Mouse (Mus musculus): ENCODE results near the gene Slc6a16.

Slc6a16 gene

GRCm38 (mm10) chr7:45240633-45241388 is at the start of gene Slc6a16:
Gene Slc6a16 (plus strand): TSS chr7:45241085.
- DNase-seq (ENCODE audit: low spot score in 2 of 2): peak in 1 of 2 experiments; percentile 35

- no peak for DNase-seq (ENCODE audit: low spot score in 2 of 2)
Observed at GRCm38 (mm10) chr7:45191161-45191560, 49.7 kb upstream of the Slc6a16 start.

- DNase-seq (ENCODE audit: low spot score in 2 of 2): no peak
Observed at GRCm38 (mm10) chr7:45191803-45192363, 49.0 kb upstream of the Slc6a16 start.

DNA sequence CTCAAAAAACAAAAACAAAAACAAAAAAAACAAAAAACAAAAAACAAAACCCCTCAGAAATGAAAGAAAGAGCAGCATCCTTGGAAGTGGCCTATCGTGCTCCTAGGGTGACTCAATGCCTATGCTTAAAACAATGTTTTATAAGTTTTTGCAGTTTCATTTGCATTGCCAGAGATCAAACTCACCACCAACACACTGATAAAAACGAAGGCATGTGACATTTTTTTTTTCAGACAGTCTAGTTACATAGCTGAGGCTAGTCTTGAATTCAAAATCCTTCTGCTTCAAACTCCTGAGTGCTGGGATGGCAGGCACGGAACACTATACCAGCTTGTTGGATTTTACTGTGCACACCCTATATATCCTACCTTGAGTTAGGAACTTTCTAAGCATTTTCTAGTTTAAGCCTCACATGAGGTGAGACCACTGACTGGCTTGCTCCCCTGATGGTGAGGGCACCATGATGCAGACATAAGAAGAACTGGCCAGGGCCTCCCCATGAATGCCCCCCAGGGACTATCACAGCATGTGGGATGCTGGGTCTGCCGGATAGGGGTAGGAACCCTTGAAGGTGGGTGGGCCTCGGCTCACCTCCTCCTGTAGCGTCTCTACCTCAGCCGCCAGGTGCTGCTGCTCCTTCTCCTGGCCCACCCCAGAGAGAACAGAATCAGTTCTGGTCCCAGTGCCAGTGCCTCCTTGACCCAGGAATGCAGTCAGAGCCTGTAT is 48.1 kb upstream of the Slc6a16 start:
- no peak for DNase-seq (ENCODE audit: low spot score in 2 of 2)

GRCm38 (mm10) chr7:45193406-45193805 is 47.5 kb upstream of the Slc6a16 start:
- no peak for DNase-seq (ENCODE audit: low spot score in 2 of 2)

DNA sequence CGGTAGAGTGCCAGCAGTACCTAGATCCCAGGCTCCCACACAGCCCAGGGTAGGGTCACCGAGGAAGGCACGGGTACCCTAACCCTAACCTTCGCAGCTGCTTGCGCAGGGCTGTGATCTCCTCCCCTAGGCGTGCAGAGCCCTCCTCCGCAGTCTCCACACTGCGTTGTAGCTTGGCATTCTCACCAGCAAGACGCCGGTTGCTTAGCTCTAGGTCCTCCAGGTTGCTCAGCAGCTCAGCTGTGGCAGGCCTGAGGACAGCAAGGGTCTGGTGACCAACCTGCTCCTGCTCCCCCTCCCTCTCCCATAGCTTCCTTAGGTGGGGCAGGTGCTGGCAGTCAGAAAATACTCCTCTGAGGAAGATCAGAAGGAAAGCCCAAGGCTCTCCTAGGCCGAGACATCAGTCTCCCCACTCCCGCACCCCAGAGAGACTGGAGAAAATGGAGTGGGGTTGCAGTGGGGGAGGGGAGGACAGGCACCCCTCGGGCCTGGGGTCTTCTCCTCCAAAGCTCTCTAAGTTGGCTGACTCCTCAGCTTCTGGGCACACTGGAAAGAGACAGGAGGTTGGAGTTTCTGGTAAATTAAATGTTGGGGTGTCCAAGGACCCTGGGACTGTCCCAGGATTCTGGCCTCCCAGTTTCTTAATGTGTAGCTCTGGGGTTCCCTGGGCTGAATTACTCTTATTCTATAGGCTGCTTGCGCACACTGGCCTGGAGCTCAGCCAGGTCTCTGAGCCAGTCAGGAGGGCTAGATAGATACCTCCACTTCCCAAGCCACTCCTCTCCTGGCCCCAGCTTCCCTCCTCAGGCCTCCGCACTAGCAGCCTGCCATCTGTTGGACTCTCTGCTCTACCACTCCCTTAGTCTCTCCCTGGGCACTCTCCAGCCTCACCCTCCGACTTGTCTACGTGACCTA is 46.8 kb upstream of the Slc6a16 start:
- DNase-seq (ENCODE audit: low spot score in 2 of 2): no peak

- DNase-seq (ENCODE audit: low spot score in 2 of 2): no peak
Observed at GRCm38 (mm10) chr7:45195341-45196175, 45.3 kb upstream of the Slc6a16 start.

DNA sequence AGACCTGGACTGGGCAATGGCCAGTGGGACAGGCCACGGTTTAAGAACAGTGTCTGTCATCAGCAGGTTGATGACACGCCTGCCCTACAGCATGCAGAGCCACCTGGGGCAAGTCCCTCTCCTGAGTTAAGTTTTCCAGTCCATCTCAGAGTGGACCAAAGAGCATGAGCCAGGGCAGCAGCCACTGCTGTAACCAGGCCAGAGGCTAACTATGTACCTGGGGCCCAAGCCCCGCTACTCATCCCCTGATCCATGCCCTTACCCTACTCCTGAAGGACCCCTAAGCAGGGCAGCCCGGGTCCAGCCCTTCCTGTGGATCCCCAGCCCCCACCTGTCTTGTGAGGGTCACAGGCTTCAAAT is 44.7 kb upstream of the Slc6a16 start:
- DNase-seq (ENCODE audit: low spot score in 2 of 2): no peak

GRCm38 (mm10) chr7:45196994-45197393 is 43.9 kb upstream of the Slc6a16 start:
- no peak for DNase-seq (ENCODE audit: low spot score in 2 of 2)

DNA sequence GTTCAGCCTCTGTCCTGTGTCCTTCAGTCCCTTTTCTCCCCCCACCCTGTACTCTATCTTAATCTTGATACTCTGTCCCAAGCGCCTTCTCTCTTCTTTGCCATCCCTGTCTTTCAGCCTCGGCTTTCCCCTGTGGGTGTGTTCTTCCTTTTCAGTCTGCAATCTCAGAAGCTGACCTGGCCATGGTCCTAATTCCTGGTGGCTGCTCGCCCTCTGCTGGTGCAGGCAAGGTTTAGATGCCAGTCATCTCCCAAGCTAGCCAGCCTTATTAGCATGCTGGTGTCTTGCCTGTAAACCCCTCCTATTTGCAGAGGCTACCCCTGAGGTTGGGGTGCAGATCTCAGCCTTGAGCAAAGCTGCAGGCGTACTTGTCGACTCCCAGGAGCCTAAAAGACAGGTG is 42.5 kb upstream of the Slc6a16 start:
- DNase-seq (ENCODE audit: low spot score in 2 of 2): peak; percentile 56 to 58

- DNase-seq (ENCODE audit: low spot score in 2 of 2): no peak
Observed at GRCm38 (mm10) chr7:45198961-45199360, 41.9 kb upstream of the Slc6a16 start.

GRCm38 (mm10) chr7:45202654-45203053 is 38.2 kb upstream of the Slc6a16 start:
- DNase-seq (ENCODE audit: low spot score in 2 of 2): no peak

DNA sequence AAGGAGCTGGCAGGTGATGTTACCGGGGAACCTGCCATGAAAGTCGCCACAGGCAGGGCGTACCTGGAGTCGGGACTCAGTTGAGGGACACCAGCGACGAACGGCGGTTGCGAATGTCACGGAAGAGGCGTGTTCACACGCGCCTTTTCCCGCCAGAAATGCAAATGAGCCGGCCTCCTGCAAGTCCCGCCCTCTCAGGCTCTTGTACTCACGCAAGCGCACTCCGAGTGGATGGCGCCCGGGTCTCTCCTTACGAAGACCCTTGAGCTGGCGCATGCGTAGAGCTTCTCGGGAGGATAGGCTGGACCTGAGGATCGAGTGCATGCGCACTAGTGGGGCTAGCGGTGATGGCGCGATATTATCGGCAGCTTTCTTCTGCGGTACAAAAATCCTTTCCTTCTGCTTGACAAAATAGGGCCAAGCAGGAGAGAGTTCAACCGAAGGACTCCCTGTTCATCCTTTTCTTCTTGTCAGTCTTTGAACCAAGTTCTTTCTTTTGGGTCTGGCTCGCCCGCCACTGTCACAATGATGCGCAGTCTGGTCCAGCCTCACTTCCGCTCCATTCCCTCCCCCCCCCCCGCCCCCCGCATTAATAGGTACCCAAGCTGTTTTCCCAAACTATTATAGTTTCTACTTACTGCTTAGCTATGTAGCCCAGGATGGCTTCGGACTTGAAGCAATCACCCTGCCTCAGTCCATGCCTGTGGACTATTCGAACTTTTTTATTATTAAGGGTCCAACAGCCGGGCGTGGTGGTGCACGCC is 36.3 kb upstream of the Slc6a16 start, which contains the start of gene Ccdc155:
Gene Ccdc155, minus strand, starts transcription at position 513 of the 764 bp plus-strand sequence.
- DNase-seq (ENCODE audit: low spot score in 2 of 2): peak; percentile 80 to 83

- DNase-seq (ENCODE audit: low spot score in 2 of 2): no peak
Observed at GRCm38 (mm10) chr7:45208260-45208659, 32.6 kb upstream of the Slc6a16 start.

GRCm38 (mm10) chr7:45211070-45211469 is 29.8 kb upstream of the Slc6a16 start:
- DNase-seq (ENCODE audit: low spot score in 2 of 2): no peak

GRCm38 (mm10) chr7:45211851-45212251 is 29.0 kb upstream of the Slc6a16 start, which contains the start of gene Dkkl1:
Gene Dkkl1 (minus strand): TSS chr7:45212147.
- no peak for DNase-seq (ENCODE audit: low spot score in 2 of 2)

DNA sequence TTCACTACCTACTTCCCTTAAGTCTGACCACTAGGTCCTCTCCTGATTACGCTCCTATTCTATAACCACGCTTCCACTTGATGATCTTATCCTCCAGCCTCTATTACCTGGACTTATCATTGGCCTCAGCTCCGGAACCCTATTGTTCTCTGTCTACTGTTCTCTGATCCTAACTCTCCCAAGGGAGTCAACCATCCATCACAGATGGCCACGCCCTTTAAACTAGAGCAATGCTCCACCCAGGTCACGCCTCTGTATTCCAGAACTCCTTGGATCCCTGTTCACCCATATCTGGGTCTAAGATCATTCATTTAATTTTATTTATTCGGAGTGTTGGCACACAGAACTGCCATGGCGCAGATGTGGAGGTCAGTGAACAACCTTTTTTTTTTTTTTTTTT is 28.5 kb upstream of the Slc6a16 start:
- DNase-seq (ENCODE audit: low spot score in 2 of 2): no peak

DNA sequence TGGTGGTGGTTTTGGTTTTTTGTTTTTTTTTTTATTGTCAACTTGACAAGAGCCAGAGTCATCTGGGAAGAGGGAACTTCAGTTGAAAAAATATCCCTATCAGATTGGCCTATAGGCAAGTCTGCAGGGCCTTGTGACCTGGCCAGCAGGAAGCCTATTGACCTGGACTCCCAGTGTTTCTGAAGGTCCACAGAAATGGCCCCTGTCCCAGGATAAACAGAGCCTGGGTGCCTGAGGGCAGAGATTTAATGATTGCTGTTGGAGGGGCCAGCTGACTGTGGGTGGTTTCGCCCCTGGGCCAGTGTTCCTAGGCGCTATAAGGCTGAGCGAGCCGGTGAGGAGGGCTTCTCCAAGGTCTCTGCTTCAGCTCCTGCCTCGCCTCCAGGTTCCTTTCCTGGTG is 27.2 kb upstream of the Slc6a16 start:
- no peak for DNase-seq (ENCODE audit: low spot score in 2 of 2)

GRCm38 (mm10) chr7:45215673-45216441 is 25.0 kb upstream of the Slc6a16 start, which contains the start of gene Tead2:
Gene Tead2 (plus strand): TSS chr7:45215753.
- DNase-seq (ENCODE audit: low spot score in 2 of 2): no peak
